Mouse (Mus musculus) limb, embryonic 12.5 days (tissue): ENCODE results near the gene Rab3a. TPM values are rescaled to one million over a fixed set of nuclear protein-coding genes. Genes with fewer than 3 reads are reported as not detected.

Source experiments
- ATAC-seq: fragments of 200-750 bp; cut with Nextera tagmentation; 2 replicates; pipeline ENCODE4 v1.8.0; 2017; ENCODE audit warnings: low read depth, moderate TSS enrichment; ENCODE audit not compliant: insufficient number of reproducible peaks, insufficient read depth, low FRiP score, low TSS enrichment
- H3K27ac ChIP-seq: fragments of 300-500 bp; sonication (generic); 2 replicates; pipeline ENCODE4 v1.5.1; 2016; ENCODE audit warnings: mild to moderate bottlenecking, moderate library complexity
- H3K27me3 ChIP-seq: fragments of 300-500 bp; sonication (generic); 2 replicates; pipeline ENCODE4 v1.6.1; 2016; ENCODE audit warnings: mild to moderate bottlenecking, moderate library complexity
- H3K36me3 ChIP-seq: fragments of 300-500 bp; sonication (generic); 2 replicates; pipeline ENCODE4 v1.6.1; 2016; ENCODE audit warnings: mild to moderate bottlenecking, moderate library complexity
- H3K4me1 ChIP-seq: fragments of 300-500 bp; sonication (generic); replicated peaks from 2 replicates; pipeline ENCODE4 v1.6.1; 2016
- H3K4me2 ChIP-seq: fragments of 300-500 bp; sonication (generic); 2 replicates; pipeline ENCODE4 v1.6.1; 2016; ENCODE audit warnings: mild to moderate bottlenecking, moderate library complexity
- H3K4me3 ChIP-seq: fragments of 300-500 bp; sonication (generic); replicated peaks from 2 replicates; pipeline ENCODE4 v1.5.1; 2016; ENCODE audit warnings: mild to moderate bottlenecking
- H3K9ac ChIP-seq: fragments of 300-500 bp; sonication (generic); replicated peaks from 2 replicates; pipeline ENCODE4 v1.6.1; 2016; ENCODE audit warnings: mild to moderate bottlenecking, moderate library complexity
- H3K9me3 ChIP-seq: fragments of 300-500 bp; sonication (generic); 2 replicates; pipeline ENCODE4 v1.6.1; 2016; ENCODE audit warnings: mild to moderate bottlenecking, moderate library complexity
- WGBS: fragments of 180-500 bp; shearing (Covaris S2); methylation state at CpG from one replicate; pipeline ENCODE4 v1.1.7; 2016; 5-methylcytosine and 5-hydroxymethylcytosine counted together
- polyA plus RNA-seq: library from polyadenylated mRNA; unstranded; fragments of >200 nt; fragmentation: Nextera tagmentation; extraction: Ambion mirVana; gene quantifications from 2 replicates; pipeline ENCODE4 v1.2.1, GENCODE M21; 2016

Gene Rab3a
- polyA plus RNA-seq, 1 experiment from 2014 or later = 13.7 TPM

DNA sequence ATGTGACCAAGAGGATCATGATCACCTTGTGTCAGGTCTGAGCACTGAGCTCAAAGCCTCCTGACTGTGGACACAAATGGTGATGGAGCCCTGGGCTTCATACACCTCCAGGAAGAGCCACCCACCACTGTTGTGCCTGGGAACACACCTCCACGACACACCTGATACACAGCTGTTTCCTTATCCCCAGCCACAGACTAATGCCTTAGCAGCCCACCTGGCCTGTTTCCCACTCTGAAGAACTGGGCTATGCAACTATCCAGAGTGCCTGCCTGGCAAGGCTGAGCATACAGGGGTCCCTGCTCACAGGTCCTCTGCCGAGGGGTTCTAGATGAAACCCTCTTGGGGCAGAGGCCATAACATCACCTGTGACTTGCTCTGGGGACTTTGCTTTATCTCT lies 39.7 kb downstream of the Rab3a start:
- H3K36me3 ChIP-seq = peaks cover 6% of the 10 kb centered on the region; the same call in 1 of the 2 replicates
- H3K27ac ChIP-seq = no peak overlapping the region
- 83% methylated on average over 2 of the region's 2 CpGs for WGBS
- H3K4me3 ChIP-seq = no peak overlapping the region
- H3K27me3 ChIP-seq = peaks cover 29% of the 10 kb centered on the region
- H3K9me3 ChIP-seq = no peaks in the 10 kb centered on the region
- peaks cover 47% of the 10 kb centered on the region for H3K4me1 ChIP-seq
- ATAC-seq = no peak
- H3K9ac ChIP-seq = 0 out of 2 replicates have a peak overlapping the region, but pooled peaks have one; percentile 19
- H3K4me2 ChIP-seq = no peak overlapping the region

DNA sequence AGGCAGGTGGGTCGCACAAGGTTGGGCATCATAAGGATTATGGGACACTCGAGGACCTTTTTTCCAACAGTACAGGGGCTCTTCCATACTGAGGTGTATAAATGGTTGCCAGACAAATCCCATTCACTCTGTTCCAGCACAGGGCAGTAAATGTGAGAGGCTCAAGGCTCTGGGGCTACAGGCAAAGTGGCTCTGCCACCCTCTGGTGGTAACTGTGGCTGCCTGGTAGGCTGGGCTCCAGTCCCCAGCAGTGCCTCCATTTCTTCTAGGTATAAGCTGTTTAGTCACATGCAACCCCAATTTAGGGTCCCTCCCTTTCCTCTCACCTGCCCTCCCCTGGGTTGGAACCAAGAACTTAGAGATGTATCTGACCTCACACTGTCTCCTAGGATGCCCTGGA lies 40.9 kb downstream of the Rab3a start:
- H3K27ac ChIP-seq = no peak overlapping the region
- no peak for ATAC-seq
- 78% methylated on average over 2 of the region's 2 CpGs for WGBS
- peaks cover 38% of the 10 kb centered on the region for H3K4me1 ChIP-seq
- no peak overlapping the region for H3K9ac ChIP-seq
- no peaks in the 10 kb centered on the region for H3K9me3 ChIP-seq
- H3K4me2 ChIP-seq = no peak overlapping the region
- no peaks in the 10 kb centered on the region for H3K36me3 ChIP-seq
- peaks cover 40% of the 10 kb centered on the region for H3K27me3 ChIP-seq
- H3K4me3 ChIP-seq = no peak overlapping the region

GRCm38 (mm10) chr8:70796403-70797080 lies 42.1 kb downstream of the Rab3a start:
- no peak for ATAC-seq
- H3K4me1 ChIP-seq = peaks cover 27% of the 10 kb centered on the region
- WGBS = 2% methylated on average over 54 of the region's 54 CpGs
- H3K4me2 ChIP-seq = peak overlapping the region; percentile 84
- H3K27me3 ChIP-seq = peaks cover 52% of the 10 kb centered on the region
- H3K9ac ChIP-seq = peak overlapping the region; percentile 57
- H3K27ac ChIP-seq = no peak overlapping the region
- H3K36me3 ChIP-seq = no peaks in the 10 kb centered on the region
- H3K9me3 ChIP-seq = no peaks in the 10 kb centered on the region
- H3K4me3 ChIP-seq = peak overlapping the region; percentile 55

DNA sequence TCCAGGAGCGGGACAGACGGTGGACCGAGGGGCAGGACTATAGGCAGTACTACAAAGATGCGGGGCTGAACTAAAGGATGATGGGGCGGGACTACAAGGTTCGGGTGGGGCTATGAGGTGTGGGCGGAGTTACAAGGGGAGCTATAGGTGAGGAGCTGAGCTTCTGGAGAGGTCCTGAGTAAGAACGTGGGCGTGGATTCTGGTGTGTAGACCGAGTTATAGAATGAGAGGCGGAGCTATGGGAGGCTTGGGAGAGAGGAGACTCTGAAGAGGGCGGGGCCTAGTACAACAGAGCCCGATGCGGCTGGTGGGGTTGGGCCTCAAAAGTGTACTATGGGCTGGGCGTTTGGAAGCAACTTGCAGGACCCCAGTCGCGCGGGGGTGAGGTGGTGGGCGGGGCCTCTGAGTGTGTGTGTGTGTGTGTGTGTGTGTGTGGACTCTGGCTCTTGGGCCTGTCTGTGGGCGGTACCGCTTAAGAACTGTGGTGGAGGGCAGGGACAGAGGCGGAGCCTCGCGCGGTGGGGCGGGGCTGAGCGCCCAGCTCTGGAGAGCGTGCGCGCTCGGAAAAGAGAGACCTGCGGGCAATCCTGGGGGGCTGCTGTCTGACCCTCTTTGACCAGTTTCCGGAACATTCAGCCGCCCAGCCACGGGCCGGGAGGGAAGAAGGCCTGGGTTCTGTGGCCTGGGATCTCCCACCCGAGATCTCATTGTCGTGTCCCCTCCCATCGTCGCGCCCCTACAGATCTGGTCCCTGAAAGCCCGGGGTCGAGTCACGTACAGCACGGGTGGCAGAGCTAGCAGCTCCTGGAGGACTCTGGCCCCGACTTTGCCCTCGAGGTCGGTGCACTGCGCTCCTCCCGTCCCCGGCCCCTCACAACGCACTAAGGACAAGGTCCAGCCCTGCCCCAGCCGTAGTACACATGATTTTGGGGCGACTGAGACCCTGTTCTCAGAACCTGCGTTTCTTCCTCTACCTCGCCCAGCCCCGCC lies 42.9 kb downstream of the Rab3a start:
- Histone ChIP-seq H3K9me3 (no peaks in the 10 kb centered on the region), H3K4me2 (peak overlapping the region; percentile 84), H3K4me1 (peaks cover 22% of the 10 kb centered on the region), H3K9ac (peak overlapping the region; percentile 60), H3K27ac (no peak overlapping the region), H3K27me3 (peaks cover 60% of the 10 kb centered on the region), H3K4me3 (peak overlapping the region; percentile 55), H3K36me3 (no peaks in the 10 kb centered on the region)
- WGBS = under 1% methylated on average over 54 of the region's 57 CpGs
- peak; percentile 90 for ATAC-seq

DNA sequence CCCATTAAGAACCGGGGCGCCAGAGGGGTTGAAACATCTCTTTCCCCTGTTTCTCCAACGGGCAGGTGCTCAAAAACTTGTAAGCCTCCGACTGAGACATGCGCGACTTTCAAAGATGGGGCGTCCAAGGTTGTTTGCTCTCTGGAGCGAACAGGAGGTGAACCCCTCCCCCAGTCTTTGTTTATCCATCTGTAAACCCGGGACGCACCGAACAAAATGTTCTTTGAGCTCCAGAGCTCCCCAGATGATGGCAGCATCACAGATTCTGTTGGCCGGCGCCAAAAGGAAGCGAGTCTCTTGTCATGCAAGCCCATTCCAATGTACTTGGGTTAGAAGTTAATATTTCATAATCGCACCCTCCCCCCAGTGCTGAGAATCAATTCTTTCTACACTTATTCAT lies 43.8 kb downstream of the Rab3a start:
- WGBS = 14% methylated on average over 15 of the region's 15 CpGs
- no peak overlapping the region for H3K9ac ChIP-seq

DNA sequence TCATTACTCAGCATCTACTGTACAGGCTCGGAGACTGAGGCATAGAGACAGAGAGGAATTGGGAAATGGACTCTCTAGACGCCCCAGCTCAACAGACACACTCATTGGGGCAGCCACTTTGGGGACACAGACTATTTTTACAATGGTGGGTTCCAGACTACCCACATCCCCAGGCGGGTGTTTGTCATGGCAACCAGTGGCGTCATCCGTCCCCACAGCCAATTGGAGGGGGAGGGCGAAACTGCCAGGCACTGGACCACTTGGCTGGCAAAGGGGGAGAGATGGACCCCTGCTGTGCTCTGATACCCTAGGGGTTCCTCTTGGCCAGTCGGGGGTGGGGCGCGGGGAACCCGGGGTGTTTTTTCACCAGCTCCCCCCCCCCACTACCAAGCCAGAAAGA lies 46.2 kb downstream of the Rab3a start:
- H3K9me3 ChIP-seq = no peaks in the 10 kb centered on the region
- no peak overlapping the region for H3K4me3 ChIP-seq
- no peak for ATAC-seq
- no peak overlapping the region for H3K4me2 ChIP-seq
- peaks cover 20% of the 10 kb centered on the region for H3K4me1 ChIP-seq
- H3K27me3 ChIP-seq = peaks cover 84% of the 10 kb centered on the region
- H3K9ac ChIP-seq = no peak overlapping the region
- WGBS = 41% methylated on average over 10 of the region's 10 CpGs
- H3K36me3 ChIP-seq = no peaks in the 10 kb centered on the region
- no peak overlapping the region for H3K27ac ChIP-seq

More for the DNA sequence above, 43.8 kb downstream of the Rab3a start:
- Histone ChIP-seq H3K9me3 (no peaks in the 10 kb centered on the region), H3K4me2 (peak overlapping the region; percentile 84), H3K36me3 (no peaks in the 10 kb centered on the region), H3K27me3 (peaks cover 68% of the 10 kb centered on the region), H3K4me3 (peak overlapping the region; percentile 55), H3K27ac (no peak overlapping the region), H3K4me1 (peaks cover 14% of the 10 kb centered on the region)
- ATAC-seq = no peak

DNA sequence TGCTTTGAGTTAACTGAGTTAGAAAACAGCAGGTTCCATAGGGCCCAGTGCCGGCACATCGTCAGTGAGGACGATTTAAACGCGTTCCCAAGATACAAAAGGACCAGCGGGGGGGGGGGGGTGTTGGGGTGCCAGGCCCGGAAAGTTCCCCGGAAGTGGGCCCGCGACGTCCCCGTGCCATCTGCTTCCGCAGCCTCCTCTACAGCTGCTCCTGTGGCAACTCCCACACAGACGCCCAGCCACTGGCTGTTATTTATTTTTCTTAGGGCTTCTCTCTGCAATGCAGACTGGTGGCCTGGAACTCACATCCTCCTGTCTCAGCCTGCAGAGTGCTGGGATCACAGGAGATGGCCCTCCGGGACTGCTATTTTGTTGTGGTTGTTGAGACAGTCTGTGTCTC lies 46.7 kb downstream of the Rab3a start:
- Histone ChIP-seq H3K27ac (no peak overlapping the region), H3K4me3 (no peak overlapping the region), H3K4me1 (peaks cover 20% of the 10 kb centered on the region), H3K9me3 (no peaks in the 10 kb centered on the region), H3K4me2 (no peak overlapping the region), H3K36me3 (no peaks in the 10 kb centered on the region), H3K9ac (no peak overlapping the region), H3K27me3 (peaks cover 87% of the 10 kb centered on the region)
- no peak for ATAC-seq
- 36% methylated on average over 15 of the region's 15 CpGs for WGBS

GRCm38 (mm10) chr8:70801830-70802229 lies 47.4 kb downstream of the Rab3a start:
- no peak for ATAC-seq
- 75% methylated on average over 1 of the region's 1 CpGs for WGBS
- no peak overlapping the region for H3K9ac ChIP-seq
- no peak overlapping the region for H3K27ac ChIP-seq
- peaks cover 20% of the 10 kb centered on the region for H3K4me1 ChIP-seq
- H3K9me3 ChIP-seq = no peaks in the 10 kb centered on the region
- no peak overlapping the region for H3K4me3 ChIP-seq
- peaks cover 90% of the 10 kb centered on the region for H3K27me3 ChIP-seq
- H3K4me2 ChIP-seq = no peak overlapping the region
- no peaks in the 10 kb centered on the region for H3K36me3 ChIP-seq

- Histone ChIP-seq H3K4me3 (no peak overlapping the region), H3K9me3 (no peaks in the 10 kb centered on the region), H3K4me1 (peaks cover 15% of the 10 kb centered on the region), H3K36me3 (no peaks in the 10 kb centered on the region), H3K9ac (no peak overlapping the region), H3K27ac (no peak overlapping the region), H3K4me2 (no peak overlapping the region), H3K27me3 (peaks cover 87% of the 10 kb centered on the region)
- 67% methylated on average over 11 of the region's 11 CpGs for WGBS
- no peak for ATAC-seq
Observed at GRCm38 (mm10) chr8:70802786-70803510, 48.5 kb downstream of the Rab3a start.

DNA sequence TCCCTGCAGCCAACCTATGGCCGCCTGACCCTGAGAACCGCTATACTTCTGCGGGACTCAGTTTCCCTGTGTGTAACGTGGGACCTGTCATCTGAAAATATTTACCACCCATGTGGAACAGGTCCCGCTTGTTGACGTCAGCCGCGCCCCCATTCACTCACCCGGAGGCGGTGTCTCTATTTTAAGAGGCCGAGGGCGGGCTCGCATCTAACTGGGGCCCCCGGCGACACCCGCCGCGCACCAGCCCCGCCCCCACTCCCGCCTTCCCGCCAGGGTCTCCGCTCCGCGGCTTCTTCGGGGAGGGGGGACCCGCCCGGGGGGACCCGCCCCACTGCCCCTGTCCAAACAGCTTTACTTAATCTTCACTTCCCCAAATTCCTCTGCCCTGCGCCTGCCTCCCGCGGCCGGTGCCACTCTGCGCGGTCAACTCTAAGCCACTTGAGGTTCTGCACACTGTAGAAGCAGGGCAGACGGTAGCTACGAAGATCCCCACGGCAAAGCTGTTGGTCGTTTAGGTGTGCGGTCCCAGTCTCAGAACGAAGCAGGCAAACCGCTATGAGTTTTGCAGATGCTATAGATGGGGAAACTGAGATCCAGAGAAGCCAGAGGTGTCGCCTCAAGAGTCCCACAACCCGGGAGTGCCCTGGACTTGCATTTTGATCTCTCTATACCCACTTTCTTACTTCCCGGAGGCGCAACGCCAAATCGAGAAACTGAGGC lies 49.4 kb downstream of the Rab3a start:
- H3K9me3 ChIP-seq = no peaks in the 10 kb centered on the region
- no peaks in the 10 kb centered on the region for H3K36me3 ChIP-seq
- H3K4me3 ChIP-seq = peak overlapping the region; percentile 47
- H3K4me2 ChIP-seq = peak overlapping the region; percentile 84
- WGBS = 2% methylated on average over 47 of the region's 47 CpGs
- H3K27ac ChIP-seq = no peak overlapping the region
- ATAC-seq = no peak
- peak overlapping the region; percentile 34; the same call in 1 of the 2 replicates for H3K9ac ChIP-seq
- H3K27me3 ChIP-seq = peaks cover 80% of the 10 kb centered on the region
- H3K4me1 ChIP-seq = peaks cover 10% of the 10 kb centered on the region
